Comparison of ENCODE assay signal across 14 mouse cellular contexts in the genomic region with DNA sequence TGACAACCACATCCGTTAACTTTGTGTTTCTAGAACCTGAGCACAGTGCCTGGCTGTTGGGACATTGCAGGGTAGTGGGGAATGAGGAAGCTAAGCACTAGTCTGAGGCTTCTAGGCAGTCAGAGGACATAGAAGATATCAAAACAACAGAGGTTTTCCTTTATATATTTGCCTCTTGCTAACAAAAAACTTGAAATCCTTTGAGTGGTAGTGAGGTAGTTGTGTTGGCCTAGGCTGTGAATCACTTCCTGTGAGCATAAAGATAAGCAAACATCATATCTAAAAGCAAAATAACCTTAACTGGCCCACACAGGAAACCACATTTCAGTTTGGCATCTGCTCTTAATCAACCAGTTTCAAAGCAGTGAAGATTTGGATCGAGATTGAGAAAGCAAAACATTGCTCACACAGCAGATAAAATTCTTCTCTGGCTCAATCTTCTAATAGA. TPM values are rescaled to one million over a fixed set of nuclear protein-coding genes. Genes with fewer than 3 reads are reported as not detected.
A peak's percentile ranks its signal among the peaks of the same experiment; 100 is the strongest.
DNase-seq lines count a peak whose midpoint lies in the region; ATAC-seq and TF ChIP-seq lines count a peak whose summit lies in the region.
"Had no signal": no experiment of that assay in that cellular context is flagged by ENCODE, and none has a peak within 500 bp of the region (broad histone marks: within the 10 kb centered on the region; RNA-seq: fewer than 3 reads in every experiment).

No protein-coding gene starts in this region.

- 35% methylated on average over 2 of the region's 2 CpGs for WGBS in liver, embryonic 11.5 days
- 8% methylated on average over 2 of the region's 2 CpGs for WGBS in liver, embryonic 12.5 days (ENCODE audit: insufficient replicate concordance)
- 65% methylated on average over 2 of the region's 2 CpGs for WGBS in hindbrain, embryonic 12.5 days
- 75% methylated on average over 2 of the region's 2 CpGs for WGBS in forebrain, embryonic 16.5 days

- no peak overlapping the region for H3K27ac ChIP-seq in liver, embryonic 11.5 days (ENCODE audit: low read depth, low read length)
- H3K27ac ChIP-seq in liver, embryonic 12.5 days, result no peak overlapping the region
- peak overlapping the region; percentile 75 for H3K27ac ChIP-seq in CH12.LX (ENCODE audit: insufficient read depth, low read depth)
- H3K27ac ChIP-seq in embryonic fibroblast, embryonic 13.5 days (ENCODE audit: insufficient read depth, low read length), result peak overlapping the region; percentile 92
- no peak overlapping the region for H3K27ac ChIP-seq in hindbrain, embryonic 12.5 days
- H3K27ac ChIP-seq in forebrain, embryonic 16.5 days (ENCODE audit: low read length), result no peak overlapping the region

- DNase-seq in liver, embryonic 11.5 days (ENCODE audit: low spot score), result no peak
- DNase-seq in CH12.LX (ENCODE audit: extremely low read depth), result no peak
- DNase-seq in naive thymus-derived CD4-positive, alpha-beta T cell, adult 2 months (ENCODE audit: low read depth), result peak; percentile 92
- no peak for DNase-seq in left cerebral cortex, adult 11 months (ENCODE audit: low spot score)
- DNase-seq: adrenal gland, adult 2 months; cerebellum, adult 2 months; lung, postnatal 10 days had no signal

- no peak for TF ChIP-seq POLR2A in CH12.LX (IDR thresholded peaks at IDR 0.05; ENCODE audit: low read depth, low read length)
- TF ChIP-seq POLR2A in embryonic fibroblast, embryonic 13.5 days (IDR thresholded peaks at IDR 0.05; ENCODE audit: low read depth, low read length), result no peak

- no peak overlapping the region for H3K9ac ChIP-seq in liver, embryonic 11.5 days (ENCODE audit: low read depth, low read length)
- H3K9ac ChIP-seq in liver, embryonic 12.5 days, result no peak overlapping the region
- H3K9ac ChIP-seq in CH12.LX (ENCODE audit: insufficient read depth, low read depth), result peak overlapping the region; percentile 92
- H3K9ac ChIP-seq in hindbrain, embryonic 12.5 days, result no peak overlapping the region
- H3K9ac ChIP-seq in forebrain, embryonic 16.5 days (replicated peaks; ENCODE audit: low read depth, low read length), result no peak overlapping the region

- dilution Hi-C loops in CH12.LX (cut with MboI; ENCODE audit: extremely low pct_ligation_motif_present, extremely low pct_unique_long_range_greater_than_20kb, low sequenced_read_pairs), result no loop called here

- no peak overlapping the region for H3K4me2 ChIP-seq in liver, embryonic 11.5 days
- H3K4me2 ChIP-seq in liver, embryonic 12.5 days, result no peak overlapping the region
- peak overlapping the region; percentile 100 for H3K4me2 ChIP-seq in CH12.LX (ENCODE audit: insufficient read depth, low read depth, poor library complexity, severe bottlenecking)
- no peak overlapping the region for H3K4me2 ChIP-seq in hindbrain, embryonic 12.5 days (replicated peaks)
- H3K4me2 ChIP-seq in forebrain, embryonic 16.5 days (ENCODE audit: low read length), result no peak overlapping the region

- H3K36me3 ChIP-seq in liver, embryonic 11.5 days (ENCODE audit: control insufficient read depth, insufficient read depth, low read length), result no peaks in the 10 kb centered on the region
- H3K36me3 ChIP-seq in liver, embryonic 12.5 days, result no peaks in the 10 kb centered on the region
- peaks cover 0 to 4% of the 10 kb centered on the region in 2 experiments for H3K36me3 ChIP-seq in CH12.LX (replicated peaks in 1 of 2; ENCODE audit: control insufficient read depth in 1 of 2, insufficient read depth in 1 of 2, low read length in 1 of 2)
- H3K36me3 ChIP-seq in hindbrain, embryonic 12.5 days, result no peaks in the 10 kb centered on the region
- H3K36me3 ChIP-seq in forebrain, embryonic 16.5 days (ENCODE audit: control insufficient read depth, insufficient read depth), result no peaks in the 10 kb centered on the region

- no peaks in the 10 kb centered on the region for H3K27me3 ChIP-seq in liver, embryonic 11.5 days (replicated peaks; ENCODE audit: control insufficient read depth, insufficient read depth, low read length)
- no peaks in the 10 kb centered on the region for H3K27me3 ChIP-seq in liver, embryonic 12.5 days (replicated peaks)
- H3K27me3 ChIP-seq in CH12.LX (replicated peaks), result no peaks in the 10 kb centered on the region
- H3K27me3 ChIP-seq in hindbrain, embryonic 12.5 days, result no peaks in the 10 kb centered on the region
- no peaks in the 10 kb centered on the region for H3K27me3 ChIP-seq in forebrain, embryonic 16.5 days (replicated peaks; ENCODE audit: control insufficient read depth, insufficient read depth, low read length)

- TF ChIP-seq EP300 in CH12.LX (IDR thresholded peaks at IDR 0.05; ENCODE audit: low read length), result 0 out of 2 replicates have a peak, but pooled peaks have one; percentile 9

- H3K4me1 ChIP-seq in liver, embryonic 11.5 days (replicated peaks; ENCODE audit: control insufficient read depth, insufficient read depth, low read length), result no peaks in the 10 kb centered on the region
- H3K4me1 ChIP-seq in liver, embryonic 12.5 days, result no peaks in the 10 kb centered on the region
- H3K4me1 ChIP-seq in CH12.LX (ENCODE audit: control insufficient read depth in 1 of 2, insufficient read depth in 2 of 2), result peaks cover 0 to 30% of the 10 kb centered on the region in 2 experiments; a peak in 2 of 4 replicates
- no peaks in the 10 kb centered on the region for H3K4me1 ChIP-seq in embryonic fibroblast, embryonic 13.5 days (ENCODE audit: control insufficient read depth, insufficient read depth, low read length)
- H3K4me1 ChIP-seq in hindbrain, embryonic 12.5 days, result no peaks in the 10 kb centered on the region
- no peaks in the 10 kb centered on the region for H3K4me1 ChIP-seq in forebrain, embryonic 16.5 days (replicated peaks; ENCODE audit: control insufficient read depth, insufficient read depth, low read length)

- ATAC-seq in liver, embryonic 11.5 days (replicated peaks; ENCODE audit: low FRiP score), result peak; percentile 39; the same call in 1 of the 2 replicates
- no peak for ATAC-seq in liver, embryonic 12.5 days
- ATAC-seq in hindbrain, embryonic 12.5 days (ENCODE audit: low FRiP score), result no peak
- ATAC-seq in forebrain, embryonic 16.5 days, result no peak

- no peak for TF ChIP-seq RAD21 in CH12.LX (IDR thresholded peaks at IDR 0.05; ENCODE audit: low read depth, low read length)

- no peak for TF ChIP-seq CTCF in CH12.LX (conservative IDR thresholded peaks at IDR 0.05 in 1 of 2, IDR thresholded peaks at IDR 0.05 in 1 of 2; ENCODE audit: low read depth in 2 of 2, low read length in 2 of 2)
- TF ChIP-seq CTCF in embryonic fibroblast, embryonic 13.5 days (IDR thresholded peaks at IDR 0.05; ENCODE audit: borderline replicate concordance, insufficient read depth, low read length), result no peak

- no peaks in the 10 kb centered on the region for H3K9me3 ChIP-seq in liver, embryonic 11.5 days (ENCODE audit: control insufficient read depth, low read length)
- no peaks in the 10 kb centered on the region for H3K9me3 ChIP-seq in liver, embryonic 12.5 days (replicated peaks)
- H3K9me3 ChIP-seq in CH12.LX (replicated peaks; ENCODE audit: low read length), result no peaks in the 10 kb centered on the region
- H3K9me3 ChIP-seq in hindbrain, embryonic 12.5 days (replicated peaks), result no peaks in the 10 kb centered on the region
- no peaks in the 10 kb centered on the region for H3K9me3 ChIP-seq in forebrain, embryonic 16.5 days (ENCODE audit: control insufficient read depth, low read length)

- H3K4me3 ChIP-seq in liver, embryonic 11.5 days (ENCODE audit: low read depth, low read length), result no peak overlapping the region
- H3K4me3 ChIP-seq in liver, embryonic 12.5 days, result no peak overlapping the region
- H3K4me3 ChIP-seq in CH12.LX (replicated peaks in 1 of 3; ENCODE audit: low read depth in 2 of 3, low read length in 2 of 3, poor library complexity in 1 of 3), result peak overlapping the region; percentile 57 to 82 (median 64)
- no peak overlapping the region for H3K4me3 ChIP-seq in embryonic fibroblast, embryonic 13.5 days (ENCODE audit: insufficient read depth, low read length)
- H3K4me3 ChIP-seq in hindbrain, embryonic 12.5 days, result no peak overlapping the region
- H3K4me3 ChIP-seq in forebrain, embryonic 16.5 days (replicated peaks; ENCODE audit: low read length), result no peak overlapping the region

- peaks cover 41% of the 10 kb centered on the region for H3K79me2 ChIP-seq in CH12.LX (replicated peaks; ENCODE audit: control insufficient read depth, extremely low read depth, insufficient read depth, poor library complexity, severe bottlenecking)

- in situ Hi-C loops in CH12.LX (cut with MboI; ENCODE audit: low pct_ligation_motif_present, low pct_unique_long_range_greater_than_20kb, low sequenced_read_pairs), result no loop called here

TF ChIP-seq in CH12.LX, 34 proteins besides CTCF, POLR2A, EP300 and RAD21:
- peak; percentile 10; the same call in 1 of the 2 replicates for TF ChIP-seq MXI1 (IDR thresholded peaks at IDR 0.05; ENCODE audit: low read depth, low read length)
- no peak for TF ChIP-seq ELF1 (IDR thresholded peaks at IDR 0.05; ENCODE audit: low read depth, low read length)
- TF ChIP-seq SIN3A (IDR thresholded peaks at IDR 0.05; ENCODE audit: low read length), result 0 out of 2 replicates have a peak, but pooled peaks have one; percentile 6
- TF ChIP-seq CHD1 (IDR thresholded peaks at IDR 0.05; ENCODE audit: low read depth, low read length), result peak; percentile 46; the same call in 1 of the 2 replicates
TF ChIP-seq in CH12.LX: peak in this region for 3.

RNA-seq across cellular contexts. Expression of gene Cd53, which starts 1.5 kb away (rescaled TPM):
- 14.5 and 15.2 TPM in 2 replicates for polyA plus RNA-seq in liver, embryonic 11.5 days (2014; fragmentation: Nextera tagmentation; extraction: Ambion mirVana)
- polyA plus RNA-seq in liver, embryonic 12.5 days (2016; fragmentation: Nextera tagmentation; extraction: Ambion mirVana), result 12.6 and 13.7 TPM in 2 replicates
- total RNA-seq in CH12.LX (2012; rRNA removed) (82.1 and 82.5 TPM in 2 replicates), CH12.LX (2014; rRNA removed) (450 and 467 TPM in 2 replicates)
- 169 and 196 TPM in 2 replicates for polyA plus RNA-seq in CH12.LX (2012; ENCODE audit: insufficient read length, low read depth)
- 1.9 and 2.9 TPM in 2 replicates for polyA plus RNA-seq in embryonic fibroblast, embryonic 13.5 days (2011; ENCODE audit: insufficient read length, low read depth, missing spikeins)
- 4.1 and 5.8 TPM in 2 replicates for polyA plus RNA-seq in hindbrain, embryonic 12.5 days (2016; fragmentation: Nextera tagmentation; extraction: Ambion mirVana)
- polyA plus RNA-seq in forebrain, embryonic 16.5 days (2015; fragmentation: Nextera tagmentation; extraction: Ambion mirVana), result 3.3 and 4.1 TPM in 2 replicates

RNA-seq across cellular contexts. Expression of gene Olfr266, which starts 37.6 kb away (rescaled TPM):
- polyA plus RNA-seq in liver, embryonic 11.5 days (2014; fragmentation: Nextera tagmentation; extraction: Ambion mirVana), result not detected in 2 replicates
- polyA plus RNA-seq in liver, embryonic 12.5 days (2016; fragmentation: Nextera tagmentation; extraction: Ambion mirVana), result not detected in 2 replicates
- not detected in 2 replicates for total RNA-seq in CH12.LX (2012; rRNA removed)
- not detected in 2 replicates for total RNA-seq in CH12.LX (2014; rRNA removed)
- not detected in 2 replicates for polyA plus RNA-seq in CH12.LX (2012; ENCODE audit: insufficient read length, low read depth)
- not detected in 2 replicates for polyA plus RNA-seq in embryonic fibroblast, embryonic 13.5 days (2011; ENCODE audit: insufficient read length, low read depth, missing spikeins)
- not detected in 2 replicates for polyA plus RNA-seq in hindbrain, embryonic 12.5 days (2016; fragmentation: Nextera tagmentation; extraction: Ambion mirVana)
- polyA plus RNA-seq in forebrain, embryonic 16.5 days (2015; fragmentation: Nextera tagmentation; extraction: Ambion mirVana), result not detected in 2 replicates
- total RNA-seq: adrenal gland, adult 2 months; heart, postnatal 10 days; layer of hippocampus, postnatal 25 days had no signal
- polyA plus RNA-seq: adrenal gland, adult 2 months; cerebellum, adult 2 months; stomach, embryonic 14.5 days had no signal

Comparison
In these comparisons a context has a peak if more than half of its experiments do, and no peak if none do; other contexts are left out.
1. H3K27ac ChIP-seq: peak in CH12.LX (single experiment) and embryonic fibroblast, embryonic 13.5 days (single experiment); none in liver, embryonic 11.5 days (single experiment), liver, embryonic 12.5 days (single experiment), hindbrain, embryonic 12.5 days (single experiment) and forebrain, embryonic 16.5 days (single experiment).
2. H3K4me3 ChIP-seq: peak in CH12.LX (3 of 3); none in liver, embryonic 11.5 days (single experiment), liver, embryonic 12.5 days (single experiment), embryonic fibroblast, embryonic 13.5 days (single experiment), hindbrain, embryonic 12.5 days (single experiment) and forebrain, embryonic 16.5 days (single experiment).
3. RNA of gene Cd53, which starts 1.5 kb away (polyA plus RNA-seq): 169 to 196 TPM in CH12.LX; 14.5 to 15.2 TPM in liver, embryonic 11.5 days, 12.6 to 13.7 TPM in liver, embryonic 12.5 days, 4.1 to 5.8 TPM in hindbrain, embryonic 12.5 days, 3.3 to 4.1 TPM in forebrain, embryonic 16.5 days and 1.9 to 2.9 TPM in embryonic fibroblast, embryonic 13.5 days; every median in the first group is over 10 times any median in the second.